Mouse (Mus musculus) C2C12 (cell line): ENCODE data around the gene Nol3.

ENCODE experiments used
- CEBPB ChIP-seq: IDR thresholded peaks from one replicate; pipeline ENCODE4 v1.6.1; 2011; ENCODE audit warnings: low read depth, mild to moderate bottlenecking, control low read depth, moderate library complexity
- CTCF ChIP-seq: IDR thresholded peaks from one replicate; pipeline ENCODE4 v1.5.1; 2011; ENCODE audit not compliant: control insufficient read depth, insufficient read depth, insufficient read length
- FOSL1 ChIP-seq: IDR thresholded peaks from one replicate; pipeline ENCODE4 v1.8.0; 2011; ENCODE audit warnings: mild to moderate bottlenecking, low read length; ENCODE audit not compliant: poor library complexity, insufficient read depth, severe bottlenecking
- MAX ChIP-seq: IDR thresholded peaks from one replicate; pipeline ENCODE4 v1.6.1; 2011; ENCODE audit warnings: mild to moderate bottlenecking, control low read depth
- MYOD1 ChIP-seq: IDR thresholded peaks from one replicate; pipeline ENCODE4 v1.6.1; 2011; ENCODE audit warnings: low read depth; ENCODE audit not compliant: control insufficient read depth, insufficient read length
- MYOG ChIP-seq: IDR thresholded peaks from one replicate; pipeline ENCODE4 v1.6.1; 2011; ENCODE audit not compliant: control insufficient read depth, insufficient read length; ENCODE audit errors: extremely low read depth
- USF1 ChIP-seq: IDR thresholded peaks from one replicate; pipeline ENCODE4 v1.6.1; 2011; ENCODE audit warnings: low read depth, mild to moderate bottlenecking, control low read depth, moderate library complexity

GRCm38 (mm10) chr8:105306146-105306691 is 30.3 kb downstream of the Nol3 start:
- TF ChIP-seq CTCF (no peak), USF1 (no peak), MYOD1 (no peak), MAX (no peak), CEBPB (no peak), MYOG (no peak), FOSL1 (no peak)
